Mouse (Mus musculus): ENCODE results near the gene Mnd1. TPM values are rescaled to one million over a fixed set of nuclear protein-coding genes. Genes with fewer than 3 reads are reported as not detected.
A peak's percentile ranks its signal among the peaks of the same experiment; 100 is the strongest.

Gene Mnd1
- total RNA-seq, 2 experiments from 2014 or later = 9.2 to 9.8 TPM

DNA sequence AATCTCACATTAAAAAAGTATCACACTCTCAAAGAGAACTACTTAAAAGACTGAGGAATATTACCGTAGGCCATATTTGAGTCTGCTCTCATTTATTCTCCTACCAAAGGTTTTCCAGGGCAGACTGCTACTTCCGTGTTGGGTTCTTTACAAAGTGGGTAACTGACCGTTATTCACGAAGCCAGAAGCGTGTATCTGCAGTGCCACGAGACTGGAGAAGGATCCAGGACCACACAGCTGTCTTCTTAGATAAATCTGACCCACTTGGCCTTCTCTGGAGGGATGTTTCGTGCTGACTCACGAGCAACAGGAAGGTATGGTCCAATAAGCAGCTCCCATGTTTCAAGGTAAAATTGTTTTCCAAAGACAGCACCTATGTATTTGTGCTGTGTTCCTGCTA lies 113.8 kb downstream of the Mnd1 start:
- no peak for DNase-seq

DNA sequence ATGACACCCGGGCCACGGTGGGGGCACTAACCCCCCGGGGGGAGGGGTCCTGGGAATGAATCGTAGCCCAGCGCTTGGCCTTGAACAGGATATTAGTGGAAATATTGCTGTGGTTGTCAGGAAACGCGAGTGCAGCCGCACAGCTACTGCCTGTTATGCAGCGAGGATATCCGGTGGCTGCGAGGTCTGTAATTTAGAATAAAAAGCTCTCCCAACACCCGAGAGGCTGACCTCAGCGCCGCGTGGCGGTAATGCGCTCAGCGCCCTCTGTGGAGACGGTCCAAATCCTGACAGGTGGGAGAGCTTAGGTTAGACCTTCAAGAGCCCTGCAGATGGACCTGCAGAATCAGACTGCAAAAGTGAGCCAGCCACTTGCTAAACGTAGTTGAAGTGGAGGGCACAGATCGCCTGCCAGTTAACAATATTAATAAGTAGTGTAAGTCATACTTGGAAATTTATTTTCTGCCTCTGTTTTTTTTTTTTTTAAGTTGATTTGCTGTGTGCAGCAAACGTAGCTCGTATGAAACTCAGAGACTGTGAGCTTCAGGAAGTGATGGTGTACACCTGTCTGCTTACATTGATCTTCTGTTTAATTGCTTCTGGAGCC lies 115.0 kb downstream of the Mnd1 start:
- peak; percentile 76 for DNase-seq

DNA sequence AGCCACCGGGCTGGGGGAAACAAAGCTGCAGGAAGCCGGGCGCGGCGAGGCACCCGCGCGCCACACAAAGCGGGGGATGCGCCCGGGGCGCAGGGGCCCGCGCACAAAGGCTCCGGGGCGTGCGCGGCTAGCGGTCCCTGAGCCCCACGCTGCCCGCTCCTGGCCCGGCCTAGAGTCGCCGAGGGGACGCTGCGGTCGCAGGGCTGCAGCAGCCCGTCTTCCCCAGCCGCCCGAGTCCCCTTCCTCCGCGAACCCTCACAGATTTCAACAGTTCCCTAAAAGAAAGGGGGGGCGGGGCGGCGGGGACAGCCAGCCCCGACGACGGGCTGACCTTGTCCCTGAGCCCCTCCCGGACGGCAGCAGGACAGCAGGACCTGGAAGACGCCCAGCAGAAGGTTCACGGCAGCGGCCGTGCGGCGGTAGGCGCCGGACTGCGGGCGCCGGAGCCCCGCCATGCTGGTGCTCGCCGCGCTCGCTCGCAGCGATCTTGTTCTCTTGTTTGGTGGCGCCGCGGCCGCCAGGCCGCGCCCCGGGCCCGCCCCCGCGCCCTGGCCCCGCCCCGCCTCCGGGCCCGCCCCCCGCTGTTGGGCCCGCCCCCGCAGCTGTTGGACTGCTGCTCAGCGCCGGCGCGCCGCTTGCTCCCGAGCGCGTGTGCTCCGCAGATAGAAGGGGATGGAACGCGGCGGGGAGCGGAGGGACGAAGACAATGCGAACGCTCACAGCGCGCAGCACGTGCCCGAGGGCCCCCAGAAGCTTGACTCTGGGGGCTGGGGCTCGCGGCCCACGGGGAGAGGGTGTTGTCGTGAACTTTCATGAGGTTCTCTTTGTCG lies 115.7 kb downstream of the Mnd1 start, which contains the start of gene Tmem131l:
TSS of gene Tmem131l (minus strand) at position 530 of the 830 bp plus-strand sequence.
- peak; percentile 87 for DNase-seq

DNA sequence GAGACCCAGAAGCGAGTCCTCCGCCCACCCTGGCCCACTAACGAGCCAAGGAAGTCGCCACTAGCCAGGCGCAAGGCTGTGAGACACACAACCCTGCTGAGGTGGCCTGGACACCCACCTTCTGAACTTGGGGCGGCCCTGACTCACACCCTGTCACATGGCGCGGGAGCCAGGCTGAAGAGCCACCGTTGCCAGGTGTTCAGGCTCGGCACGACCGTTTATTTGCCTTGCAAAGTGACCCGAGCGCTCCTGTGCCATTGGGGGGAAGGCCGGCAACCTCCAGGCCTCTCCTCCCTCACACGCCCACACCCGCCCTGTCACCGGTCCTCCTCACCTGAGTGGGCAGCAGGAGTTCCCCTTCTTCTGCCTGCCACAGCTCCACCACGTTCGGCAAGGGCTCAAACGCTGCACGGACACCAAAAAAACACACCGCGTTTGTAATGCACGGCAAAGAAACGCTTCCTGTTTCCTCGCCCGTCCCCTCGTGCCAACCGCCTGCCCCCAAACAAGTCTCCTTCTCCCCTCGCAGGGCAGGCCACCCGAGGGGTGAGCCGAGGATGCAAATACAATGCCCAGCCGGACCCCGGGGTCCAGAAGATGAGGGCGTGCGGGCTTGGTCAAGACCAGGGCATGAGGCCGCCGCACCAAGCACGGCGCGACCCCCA lies 116.5 kb downstream of the Mnd1 start:
- DNase-seq = peak; percentile 49

GRCm38 (mm10) chr3:84038126-84038525 lies 117.5 kb downstream of the Mnd1 start:
- no peak for DNase-seq

Other genes starting within 250 kb of the Mnd1 start
- 10 to 100 TPM; 32.7 to 41.7 TPM for gene Tmem131l, start 115.6 kb downstream of the Mnd1 start, total RNA-seq (2021)
- gene Gm6525, start 18.3 kb upstream of the Mnd1 start, total RNA-seq (2021) = not detected
- gene Trim2, start 151.1 kb upstream of the Mnd1 start, total RNA-seq (2021) = 10 to 100 TPM in 1 of 2 experiments, 1 to 10 TPM in 1; 8.9 to 10.1 TPM